Mouse (Mus musculus): Measurements from ENCODE around the gene Usp16. TPM values are rescaled to one million over a fixed set of nuclear protein-coding genes. Genes with fewer than 3 reads are reported as not detected.

Usp16 gene
- total RNA-seq, 1 experiment: 51.0 TPM

GRCm38 (mm10) chr16:87437096-87437495, 17.4 kb upstream of the Usp16 start:
- Histone ChIP-seq H3K4me1 (ENCODE audit: control insufficient read depth in 2 of 2, insufficient read depth in 2 of 2, low read length in 2 of 2, poor library complexity in 1 of 2) (peaks cover 2 to 14% of the 10 kb centered on the region in 2 experiments; a peak in 3 of 4 replicates), H3K9me3 (ENCODE audit: control insufficient read depth, insufficient read depth, low read depth, low read length) (no peaks in the 10 kb centered on the region), H3K4me3 (ENCODE audit: insufficient read depth in 1 of 2, low read depth in 1 of 2, low read length in 2 of 2, poor library complexity in 1 of 2, severe bottlenecking in 1 of 2) (peak overlapping the region; percentile 22 to 26; a peak in 2 of 4 replicates), H3K27ac (ENCODE audit: insufficient read depth, low read depth, low read length, poor library complexity, severe bottlenecking) (no peak overlapping the region), H3K36me3 (ENCODE audit: control insufficient read depth, insufficient read depth, low read length, poor library complexity, severe bottlenecking) (no peaks in the 10 kb centered on the region), H3K9ac (ENCODE audit: insufficient read depth, low read depth, low read length, poor library complexity, severe bottlenecking) (no peak overlapping the region)
- in situ Hi-C loops (cut with MboI; ENCODE audit: low sequenced_read_pairs in 2 of 2, unreplicated experiment in 2 of 2): no loop called here
- DNase-seq (ENCODE audit: low read depth, low spot score): no peak
- no peak for TF ChIP-seq HCFC1 (IDR thresholded peaks at IDR 0.05; ENCODE audit: borderline replicate concordance, insufficient read depth, low read length)
- no peak for TF ChIP-seq ZC3H11A (IDR thresholded peaks at IDR 0.05; ENCODE audit: borderline replicate concordance, low read depth, low read length)
- TF ChIP-seq CHD2 (IDR thresholded peaks at IDR 0.05; ENCODE audit: low read depth, low read length): no peak
- no peak for TF ChIP-seq MAFK (IDR thresholded peaks at IDR 0.05; ENCODE audit: insufficient read depth, low read depth, low read length)
- no peak for TF ChIP-seq ZNF384 (IDR thresholded peaks at IDR 0.05; ENCODE audit: low read depth, low read length)

- Histone ChIP-seq H3K4me3 (ENCODE audit: insufficient read depth in 1 of 2, low read depth in 1 of 2, low read length in 2 of 2, poor library complexity in 1 of 2, severe bottlenecking in 1 of 2) (no peak overlapping the region), H3K9me3 (ENCODE audit: control insufficient read depth, insufficient read depth, low read depth, low read length) (no peaks in the 10 kb centered on the region), H3K4me1 (ENCODE audit: control insufficient read depth in 2 of 2, insufficient read depth in 2 of 2, low read length in 2 of 2, poor library complexity in 1 of 2) (peaks cover 2 to 14% of the 10 kb centered on the region in 2 experiments; a peak in 3 of 4 replicates), H3K9ac (ENCODE audit: insufficient read depth, low read depth, low read length, poor library complexity, severe bottlenecking) (no peak overlapping the region), H3K27ac (ENCODE audit: insufficient read depth, low read depth, low read length, poor library complexity, severe bottlenecking) (no peak overlapping the region), H3K36me3 (ENCODE audit: control insufficient read depth, insufficient read depth, low read length, poor library complexity, severe bottlenecking) (no peaks in the 10 kb centered on the region)
- DNase-seq (ENCODE audit: low read depth, low spot score): no peak
- in situ Hi-C loops (cut with MboI; ENCODE audit: low sequenced_read_pairs in 2 of 2, unreplicated experiment in 2 of 2): no loop called here
- TF ChIP-seq MAFK (IDR thresholded peaks at IDR 0.05; ENCODE audit: insufficient read depth, low read depth, low read length) (no peak), ZC3H11A (IDR thresholded peaks at IDR 0.05; ENCODE audit: borderline replicate concordance, low read depth, low read length) (no peak), ZNF384 (IDR thresholded peaks at IDR 0.05; ENCODE audit: low read depth, low read length) (no peak), HCFC1 (IDR thresholded peaks at IDR 0.05; ENCODE audit: borderline replicate concordance, insufficient read depth, low read length) (no peak), CHD2 (IDR thresholded peaks at IDR 0.05; ENCODE audit: low read depth, low read length) (no peak)
Observed at GRCm38 (mm10) chr16:87438697-87439096, 15.8 kb upstream of the Usp16 start.

- peak within 1 kb of the TSS; percentile 49 for H3K27ac ChIP-seq (ENCODE audit: insufficient read depth, low read depth, low read length, poor library complexity, severe bottlenecking)
- peak within 1 kb of the TSS; percentile 87 for H3K9ac ChIP-seq (ENCODE audit: insufficient read depth, low read depth, low read length, poor library complexity, severe bottlenecking)
- TF ChIP-seq ZC3H11A (IDR thresholded peaks at IDR 0.05; ENCODE audit: borderline replicate concordance, low read depth, low read length) (no peak), CHD2 (IDR thresholded peaks at IDR 0.05; ENCODE audit: low read depth, low read length) (no peak), MAFK (IDR thresholded peaks at IDR 0.05; ENCODE audit: insufficient read depth, low read depth, low read length) (no peak), ZNF384 (IDR thresholded peaks at IDR 0.05; ENCODE audit: low read depth, low read length) (no peak), HCFC1 (IDR thresholded peaks at IDR 0.05; ENCODE audit: borderline replicate concordance, insufficient read depth, low read length) (no peak)
- DNase-seq (ENCODE audit: low read depth, low spot score): peak; percentile 89
- peaks cover 2 to 15% of the 10 kb centered on the region in 2 experiments; a peak in 3 of 4 replicates for H3K4me1 ChIP-seq (ENCODE audit: control insufficient read depth in 2 of 2, insufficient read depth in 2 of 2, low read length in 2 of 2, poor library complexity in 1 of 2)
- H3K9me3 ChIP-seq (ENCODE audit: control insufficient read depth, insufficient read depth, low read depth, low read length): no peaks in the 10 kb centered on the region
- no peaks in the 10 kb centered on the region for H3K36me3 ChIP-seq (ENCODE audit: control insufficient read depth, insufficient read depth, low read length, poor library complexity, severe bottlenecking)
- in situ Hi-C loops (cut with MboI; ENCODE audit: low sequenced_read_pairs in 2 of 2, unreplicated experiment in 2 of 2): no loop called here
- H3K4me3 ChIP-seq (ENCODE audit: insufficient read depth in 1 of 2, low read depth in 1 of 2, low read length in 2 of 2, poor library complexity in 1 of 2, severe bottlenecking in 1 of 2): peak within 1 kb of the TSS; percentile 90 to 97
Observed at GRCm38 (mm10) chr16:87440184-87440686, 14.3 kb upstream of the Usp16 start, which contains the start of gene Rwdd2b. TSS of gene Rwdd2b (minus strand) at chr16:87440573.

DNA sequence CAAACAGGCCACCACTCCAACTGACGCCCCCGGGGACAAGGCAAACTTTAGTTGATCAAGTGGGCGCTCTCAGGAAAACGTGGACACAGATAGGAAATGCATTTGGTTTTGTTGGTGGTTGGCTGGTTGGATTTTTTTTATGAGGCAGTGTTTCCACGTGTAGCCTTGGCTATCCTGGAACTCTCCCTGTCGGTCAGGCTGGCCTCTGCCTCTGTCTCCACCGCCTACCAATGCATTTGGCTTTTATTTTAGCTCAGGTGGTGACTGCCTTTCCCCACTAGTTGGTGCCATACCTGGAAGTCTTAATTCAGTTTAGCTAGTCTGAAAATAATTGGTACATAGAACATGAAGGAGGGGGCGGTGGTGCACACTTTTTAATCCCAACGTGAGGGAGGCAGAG, 13.4 kb upstream of the Usp16 start:
- H3K4me1 ChIP-seq (ENCODE audit: control insufficient read depth in 2 of 2, insufficient read depth in 2 of 2, low read length in 2 of 2, poor library complexity in 1 of 2): peaks cover 2 to 13% of the 10 kb centered on the region in 2 experiments; a peak in 2 of 4 replicates
- H3K36me3 ChIP-seq (ENCODE audit: control insufficient read depth, insufficient read depth, low read length, poor library complexity, severe bottlenecking): no peaks in the 10 kb centered on the region
- no peak for DNase-seq (ENCODE audit: low read depth, low spot score)
- H3K4me3 ChIP-seq (ENCODE audit: insufficient read depth in 1 of 2, low read depth in 1 of 2, low read length in 2 of 2, poor library complexity in 1 of 2, severe bottlenecking in 1 of 2): peak overlapping the region; percentile 90 to 97
- H3K9ac ChIP-seq (ENCODE audit: insufficient read depth, low read depth, low read length, poor library complexity, severe bottlenecking): peak overlapping the region; percentile 56
- no peak overlapping the region; the same call in 1 of the 2 replicates for H3K27ac ChIP-seq (ENCODE audit: insufficient read depth, low read depth, low read length, poor library complexity, severe bottlenecking)
- H3K9me3 ChIP-seq (ENCODE audit: control insufficient read depth, insufficient read depth, low read depth, low read length): no peaks in the 10 kb centered on the region
- no peak for TF ChIP-seq ZNF384 (IDR thresholded peaks at IDR 0.05; ENCODE audit: low read depth, low read length)
- in situ Hi-C loops (cut with MboI; ENCODE audit: low sequenced_read_pairs in 2 of 2, unreplicated experiment in 2 of 2): no loop called here

DNA sequence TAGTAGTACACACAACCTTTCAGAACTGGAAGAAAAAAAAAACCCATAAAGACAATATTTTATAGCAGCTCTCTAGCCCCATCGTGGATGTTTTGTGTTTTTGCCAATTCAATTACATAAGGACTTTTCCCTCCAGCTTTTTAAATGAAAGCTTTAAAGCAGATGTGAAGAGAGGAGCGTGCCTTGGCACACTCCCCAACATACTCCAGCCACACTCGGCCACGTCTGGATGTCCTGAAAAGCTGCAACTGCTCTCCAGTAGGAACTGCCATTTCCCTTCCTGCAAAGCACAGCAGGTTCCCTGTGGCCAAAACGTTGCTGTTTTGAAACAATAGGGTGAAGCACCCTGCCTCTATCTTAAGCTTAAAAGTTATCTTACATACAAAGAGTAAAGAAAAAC, 12.2 kb upstream of the Usp16 start:
- H3K36me3 ChIP-seq (ENCODE audit: control insufficient read depth, insufficient read depth, low read length, poor library complexity, severe bottlenecking): no peaks in the 10 kb centered on the region
- no peak overlapping the region for H3K9ac ChIP-seq (ENCODE audit: insufficient read depth, low read depth, low read length, poor library complexity, severe bottlenecking)
- no peak overlapping the region for H3K4me3 ChIP-seq (ENCODE audit: insufficient read depth in 1 of 2, low read depth in 1 of 2, low read length in 2 of 2, poor library complexity in 1 of 2, severe bottlenecking in 1 of 2)
- no peak overlapping the region for H3K27ac ChIP-seq (ENCODE audit: insufficient read depth, low read depth, low read length, poor library complexity, severe bottlenecking)
- no peak for DNase-seq (ENCODE audit: low read depth, low spot score)
- no peaks in the 10 kb centered on the region for H3K9me3 ChIP-seq (ENCODE audit: control insufficient read depth, insufficient read depth, low read depth, low read length)
- no peak for TF ChIP-seq ZNF384 (IDR thresholded peaks at IDR 0.05; ENCODE audit: low read depth, low read length)
- TF ChIP-seq ZC3H11A (IDR thresholded peaks at IDR 0.05; ENCODE audit: borderline replicate concordance, low read depth, low read length): no peak
- no peak for TF ChIP-seq CHD2 (IDR thresholded peaks at IDR 0.05; ENCODE audit: low read depth, low read length)
- no peak for TF ChIP-seq MAFK (IDR thresholded peaks at IDR 0.05; ENCODE audit: insufficient read depth, low read depth, low read length)
- TF ChIP-seq HCFC1 (IDR thresholded peaks at IDR 0.05; ENCODE audit: borderline replicate concordance, insufficient read depth, low read length): no peak
- in situ Hi-C loops (cut with MboI; ENCODE audit: low sequenced_read_pairs in 2 of 2, unreplicated experiment in 2 of 2): no loop called here
- H3K4me1 ChIP-seq (ENCODE audit: control insufficient read depth in 2 of 2, insufficient read depth in 2 of 2, low read length in 2 of 2, poor library complexity in 1 of 2): peaks cover 0 to 8% of the 10 kb centered on the region in 2 experiments; a peak in 1 of 4 replicates
